Mouse (Mus musculus): ENCODE data around the gene Atg9a. TPM values are rescaled to one million over a fixed set of nuclear protein-coding genes. Genes with fewer than 3 reads are reported as not detected.
"Not testable (repeated sequence)": the region's sequence is repeated elsewhere in the genome, so short reads cannot be mapped to it uniquely, and the experiment has no call there.

Atg9a gene
- polyA plus RNA-seq (2015; fragmentation: Nextera tagmentation; extraction: Ambion mirVana), result 33.0 and 36.0 TPM in 2 replicates

DNA sequence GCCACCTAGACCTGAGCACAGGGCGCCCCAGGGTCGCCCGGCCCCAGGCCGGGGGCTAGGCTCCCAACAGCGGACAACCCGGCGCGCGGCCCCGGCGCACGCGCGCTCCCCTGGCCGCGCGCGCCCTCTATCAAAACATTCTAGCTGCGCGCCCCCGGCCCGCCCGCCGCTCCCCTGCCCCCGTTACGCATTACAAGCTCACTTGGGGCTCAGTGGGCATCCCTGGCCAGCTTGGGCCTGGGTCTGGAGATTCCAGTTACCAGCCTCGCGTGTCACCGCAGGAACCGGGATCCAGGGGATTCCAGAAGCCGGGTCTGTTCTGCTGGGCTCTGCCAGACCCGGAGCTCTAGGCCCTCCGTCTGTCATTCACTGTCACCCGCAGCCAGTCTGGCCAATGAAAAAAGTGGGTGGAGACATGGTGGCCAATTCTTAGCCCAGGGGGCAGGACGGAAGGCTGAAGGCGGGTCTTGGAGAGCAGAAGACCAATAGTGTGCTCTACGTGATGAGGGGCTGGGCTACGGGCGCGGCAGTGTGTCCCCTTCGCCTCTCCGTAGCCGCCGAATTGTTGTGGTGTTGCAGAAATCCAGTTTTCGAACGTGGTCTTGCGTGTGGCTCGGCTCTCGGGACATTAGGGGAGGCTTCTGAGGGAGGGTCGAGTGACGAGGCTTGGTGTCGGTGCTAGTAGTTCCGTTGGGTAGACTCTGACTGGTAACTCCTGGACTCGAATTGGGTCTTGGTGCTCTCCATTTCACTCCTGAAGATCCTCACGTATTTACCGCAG lies at the start of gene Atg9a, which contains the start of gene Ankzf1:
TSS of gene Atg9a (minus strand) at position 575 of the 781 bp plus-strand sequence.
TSS of gene Ankzf1 (plus strand) at position 530 of the 781 bp plus-strand sequence.
- peaks cover 25% of the 10 kb centered on the region for H3K36me3 ChIP-seq (ENCODE audit: insufficient read depth, low read length)

DNA sequence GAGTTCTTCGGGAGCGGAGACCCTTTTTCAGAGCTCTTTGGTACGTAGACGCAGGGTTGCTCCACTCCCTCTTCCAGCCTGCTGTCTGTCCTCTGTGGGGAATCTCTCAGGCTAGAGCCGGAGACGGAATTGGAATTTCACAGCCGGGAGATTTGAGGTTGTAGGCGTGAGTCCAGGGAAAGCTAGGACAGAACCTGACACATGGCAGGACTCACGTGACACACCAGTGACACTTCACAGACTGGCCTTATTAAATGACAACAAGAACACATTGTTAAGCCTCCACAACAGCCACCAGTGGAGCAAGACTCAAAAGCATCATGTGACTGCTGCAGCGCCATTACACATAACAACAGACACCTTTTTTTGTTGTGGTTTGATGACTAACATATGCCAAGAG lies 47.6 kb upstream of the Atg9a start:
- H3K9me3 ChIP-seq (ENCODE audit: low read length), result no peaks in the 10 kb centered on the region

More for the DNA sequence above, at the start of gene Atg9a, which contains the start of gene Ankzf1:
- peak within 1 kb of the TSS; percentile 90 for H3K9ac ChIP-seq (replicated peaks; ENCODE audit: low read length)
- H3K27me3 ChIP-seq (ENCODE audit: insufficient read depth, low read length), result no peaks in the 10 kb centered on the region
- ATAC-seq (ENCODE audit: low FRiP score, low TSS enrichment), result peak; percentile 99
- peak within 1 kb of the TSS; percentile 94 for H3K27ac ChIP-seq (ENCODE audit: low read length)
- under 1% methylated on average over 55 of the region's 56 CpGs for WGBS
- peak within 1 kb of the TSS; percentile 92 for H3K4me2 ChIP-seq (replicated peaks; ENCODE audit: low read depth, low read length)
- H3K4me3 ChIP-seq (ENCODE audit: low read length), result peak within 1 kb of the TSS; percentile 86
- peaks cover 23% of the 10 kb centered on the region for H3K4me1 ChIP-seq (ENCODE audit: insufficient read depth, low read length)
- no peaks in the 10 kb centered on the region for H3K9me3 ChIP-seq (ENCODE audit: low read length)

GRCm38 (mm10) chr1:75236117-75237050 lies 44.4 kb upstream of the Atg9a start, which contains the start of gene Dnajb2:
Gene Dnajb2 (plus strand): TSS chr1:75236406.
- peak; percentile 96 for ATAC-seq (ENCODE audit: low FRiP score, low TSS enrichment)
- H3K4me3 ChIP-seq (ENCODE audit: low read length), result peak within 1 kb of the TSS; percentile 72
- peak within 1 kb of the TSS; percentile 86 for H3K27ac ChIP-seq (ENCODE audit: low read length)
- under 1% methylated on average over 59 of the region's 64 CpGs for WGBS
- H3K4me2 ChIP-seq (replicated peaks; ENCODE audit: low read depth, low read length), result peak within 1 kb of the TSS; percentile 93
- H3K4me1 ChIP-seq (ENCODE audit: insufficient read depth, low read length), result peaks cover 10% of the 10 kb centered on the region
- H3K9me3 ChIP-seq (ENCODE audit: low read length), result no peaks in the 10 kb centered on the region
- peaks cover 10% of the 10 kb centered on the region; the same call in 1 of the 2 replicates for H3K36me3 ChIP-seq (ENCODE audit: insufficient read depth, low read length)
- peak within 1 kb of the TSS; percentile 81 for H3K9ac ChIP-seq (replicated peaks; ENCODE audit: low read length)
- H3K27me3 ChIP-seq (ENCODE audit: insufficient read depth, low read length), result no peaks in the 10 kb centered on the region

More for the DNA sequence above, 47.6 kb upstream of the Atg9a start:
- 83% methylated on average over 10 of the region's 10 CpGs for WGBS
- no peaks in the 10 kb centered on the region for H3K27me3 ChIP-seq (ENCODE audit: insufficient read depth, low read length)
- H3K4me3 ChIP-seq (ENCODE audit: low read length), result no peak overlapping the region
- H3K4me2 ChIP-seq (replicated peaks; ENCODE audit: low read depth, low read length), result no peak overlapping the region
- no peak overlapping the region for H3K9ac ChIP-seq (replicated peaks; ENCODE audit: low read length)
- peaks cover 24% of the 10 kb centered on the region for H3K36me3 ChIP-seq (ENCODE audit: insufficient read depth, low read length)
- peaks cover 10% of the 10 kb centered on the region for H3K4me1 ChIP-seq (ENCODE audit: insufficient read depth, low read length)
- no peak overlapping the region for H3K27ac ChIP-seq (ENCODE audit: low read length)
- no peak for ATAC-seq (ENCODE audit: low FRiP score, low TSS enrichment)

- no peak for ATAC-seq (ENCODE audit: low FRiP score, low TSS enrichment)
- Histone ChIP-seq H3K9ac (replicated peaks; ENCODE audit: low read length) (peak overlapping the region; percentile 5; the same call in 1 of the 2 replicates), H3K36me3 (ENCODE audit: insufficient read depth, low read length) (peaks cover 2% of the 10 kb centered on the region; the same call in 1 of the 2 replicates), H3K4me1 (ENCODE audit: insufficient read depth, low read length) (peaks cover 10% of the 10 kb centered on the region), H3K27ac (ENCODE audit: low read length) (no peak overlapping the region), H3K4me3 (ENCODE audit: low read length) (no peak overlapping the region), H3K27me3 (ENCODE audit: insufficient read depth, low read length) (no peaks in the 10 kb centered on the region), H3K4me2 (replicated peaks; ENCODE audit: low read depth, low read length) (0 out of 2 replicates have a peak overlapping the region, but pooled peaks have one; percentile 4), H3K9me3 (ENCODE audit: low read length) (no peaks in the 10 kb centered on the region)
- WGBS, result 1% methylated on average over 8 of the region's 8 CpGs
These were observed 42.6 kb upstream of the Atg9a start for GRCm38 (mm10) chr1:75234606-75235005.

DNA sequence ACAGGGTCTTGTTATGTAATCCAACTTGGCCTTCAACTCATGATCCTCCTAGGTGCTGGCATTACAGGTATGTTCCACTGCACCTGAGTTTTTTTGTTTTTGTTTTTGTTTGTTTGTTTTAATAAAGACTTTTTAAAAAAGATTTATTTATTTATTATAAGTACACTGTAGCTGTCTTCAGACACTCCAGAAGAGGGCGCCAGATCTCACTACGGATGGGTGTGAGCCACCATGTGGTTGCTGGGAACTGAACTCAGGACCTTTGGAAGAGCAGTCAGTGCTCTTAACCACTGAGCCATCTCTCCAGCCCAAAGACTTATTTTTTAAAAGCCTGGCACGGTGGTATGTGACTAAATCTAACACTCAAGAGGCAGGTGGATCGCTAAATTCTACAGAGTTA lies 40.5 kb upstream of the Atg9a start:
- H3K4me2 ChIP-seq (replicated peaks; ENCODE audit: low read depth, low read length); H3K27me3 ChIP-seq (ENCODE audit: insufficient read depth, low read length); H3K36me3 ChIP-seq (ENCODE audit: insufficient read depth, low read length); H3K9me3 ChIP-seq (ENCODE audit: low read length); H3K9ac ChIP-seq (replicated peaks; ENCODE audit: low read length); H3K4me1 ChIP-seq (ENCODE audit: insufficient read depth, low read length); H3K4me3 ChIP-seq (ENCODE audit: low read length); ATAC-seq (ENCODE audit: low FRiP score, low TSS enrichment); H3K27ac ChIP-seq (ENCODE audit: low read length): not testable (repeated sequence)
- WGBS, result 66% methylated on average over 4 of the region's 4 CpGs

DNA sequence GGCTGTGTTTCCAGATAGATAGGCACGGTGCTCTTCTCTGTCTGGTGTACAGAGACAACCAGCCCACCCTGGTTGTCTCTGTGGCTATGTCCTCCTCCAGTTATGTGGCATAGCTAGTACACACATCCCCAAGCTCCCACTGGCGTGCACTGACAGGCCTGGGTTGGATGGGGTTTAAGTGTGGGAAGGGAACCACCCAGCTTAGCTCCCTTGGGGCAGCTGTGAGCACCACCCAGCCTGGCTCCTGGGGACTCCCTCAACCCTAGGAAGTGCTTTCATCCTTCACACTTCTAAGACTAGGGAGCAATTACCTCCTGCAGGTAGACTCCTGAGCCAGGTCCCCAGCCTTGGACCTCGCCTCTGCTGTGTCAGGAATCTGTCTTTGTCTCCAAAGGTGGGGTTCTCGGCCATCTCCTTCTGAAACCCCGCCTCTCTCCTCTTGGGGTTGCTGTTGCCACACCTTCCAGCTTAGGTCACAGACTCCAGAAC lies 39.7 kb upstream of the Atg9a start, which contains the start of gene A630095N17Rik:
TSS of gene A630095N17Rik (minus strand) at position 439 of the 489 bp plus-strand sequence.
- Histone ChIP-seq H3K27me3 (ENCODE audit: insufficient read depth, low read length) (no peaks in the 10 kb centered on the region), H3K4me1 (ENCODE audit: insufficient read depth, low read length) (peaks cover 5% of the 10 kb centered on the region), H3K36me3 (ENCODE audit: insufficient read depth, low read length) (no peaks in the 10 kb centered on the region), H3K4me3 (ENCODE audit: low read length) (no peak within 1 kb of the TSS), H3K9me3 (ENCODE audit: low read length) (no peaks in the 10 kb centered on the region), H3K9ac (replicated peaks; ENCODE audit: low read length) (no peak within 1 kb of the TSS), H3K27ac (ENCODE audit: low read length) (no peak within 1 kb of the TSS), H3K4me2 (replicated peaks; ENCODE audit: low read depth, low read length) (no peak within 1 kb of the TSS)
- ATAC-seq (ENCODE audit: low FRiP score, low TSS enrichment), result no peak
- 82% methylated on average over 5 of the region's 5 CpGs for WGBS

GRCm38 (mm10) chr1:75231224-75231623 lies 39.2 kb upstream of the Atg9a start:
- H3K36me3 ChIP-seq (ENCODE audit: insufficient read depth, low read length), result no peaks in the 10 kb centered on the region
- H3K4me3 ChIP-seq (ENCODE audit: low read length), result no peak overlapping the region
- H3K4me2 ChIP-seq (replicated peaks; ENCODE audit: low read depth, low read length), result no peak overlapping the region
- no peaks in the 10 kb centered on the region for H3K9me3 ChIP-seq (ENCODE audit: low read length)
- H3K4me1 ChIP-seq (ENCODE audit: insufficient read depth, low read length), result peaks cover 4% of the 10 kb centered on the region
- no peak for ATAC-seq (ENCODE audit: low FRiP score, low TSS enrichment)
- H3K9ac ChIP-seq (replicated peaks; ENCODE audit: low read length), result no peak overlapping the region
- H3K27ac ChIP-seq (ENCODE audit: low read length), result no peak overlapping the region
- 71% methylated on average over 4 of the region's 4 CpGs for WGBS
- no peaks in the 10 kb centered on the region for H3K27me3 ChIP-seq (ENCODE audit: insufficient read depth, low read length)

GRCm38 (mm10) chr1:75230335-75230994 lies 38.5 kb upstream of the Atg9a start:
- Histone ChIP-seq H3K27ac (ENCODE audit: low read length) (no peak overlapping the region), H3K27me3 (ENCODE audit: insufficient read depth, low read length) (no peaks in the 10 kb centered on the region), H3K4me2 (replicated peaks; ENCODE audit: low read depth, low read length) (no peak overlapping the region), H3K36me3 (ENCODE audit: insufficient read depth, low read length) (no peaks in the 10 kb centered on the region), H3K4me1 (ENCODE audit: insufficient read depth, low read length) (no peaks in the 10 kb centered on the region), H3K4me3 (ENCODE audit: low read length) (no peak overlapping the region), H3K9me3 (ENCODE audit: low read length) (no peaks in the 10 kb centered on the region), H3K9ac (replicated peaks; ENCODE audit: low read length) (no peak overlapping the region)
- WGBS, result 68% methylated on average over 7 of the region's 7 CpGs
- ATAC-seq (ENCODE audit: low FRiP score, low TSS enrichment), result no peak

- H3K9ac ChIP-seq (replicated peaks; ENCODE audit: low read length), result no peak overlapping the region
- no peak overlapping the region for H3K4me3 ChIP-seq (ENCODE audit: low read length)
- H3K27me3 ChIP-seq (ENCODE audit: insufficient read depth, low read length), result no peaks in the 10 kb centered on the region
- no peaks in the 10 kb centered on the region for H3K36me3 ChIP-seq (ENCODE audit: insufficient read depth, low read length)
- no peak overlapping the region for H3K27ac ChIP-seq (ENCODE audit: low read length)
- H3K4me1 ChIP-seq (ENCODE audit: insufficient read depth, low read length), result no peaks in the 10 kb centered on the region
- no peak overlapping the region for H3K4me2 ChIP-seq (replicated peaks; ENCODE audit: low read depth, low read length)
- no peak for ATAC-seq (ENCODE audit: low FRiP score, low TSS enrichment)
- 74% methylated on average over 4 of the region's 4 CpGs for WGBS
- H3K9me3 ChIP-seq (ENCODE audit: low read length), result no peaks in the 10 kb centered on the region
These were observed 37.2 kb upstream of the Atg9a start for GRCm38 (mm10) chr1:75229158-75229557.
